Mouse (Mus musculus): ENCODE measurements around the gene Cdc16. TPM values are rescaled to one million over a fixed set of nuclear protein-coding genes. Genes with fewer than 3 reads are reported as not detected.

Gene Cdc16
- 86.4 and 86.8 TPM in 2 replicates for polyA plus RNA-seq (2015; fragmentation: Nextera tagmentation; extraction: Ambion mirVana)

GRCm38 (mm10) chr8:13756982-13757804 is at the start of gene Cdc16:
Gene Cdc16 (plus strand): TSS chr8:13757676.
- Histone ChIP-seq H3K4me1 (ENCODE audit: insufficient read depth, low read depth, low read length) (no peaks in the 10 kb centered on the region), H3K9me3 (ENCODE audit: low read length) (no peaks in the 10 kb centered on the region), H3K4me3 (ENCODE audit: low read depth, low read length) (peak within 1 kb of the TSS; percentile 99), H3K27ac (ENCODE audit: low read length) (peak within 1 kb of the TSS; percentile 94), H3K27me3 (replicated peaks; ENCODE audit: insufficient read depth, low read length) (no peaks in the 10 kb centered on the region), H3K4me2 (replicated peaks; ENCODE audit: low read depth, low read length) (peak within 1 kb of the TSS; percentile 76), H3K36me3 (ENCODE audit: insufficient read depth, low read length) (peaks cover 11% of the 10 kb centered on the region; the same call in 1 of the 2 replicates), H3K9ac (replicated peaks; ENCODE audit: low read depth) (peak within 1 kb of the TSS; percentile 92)
- peak; percentile 94 for ATAC-seq
- DNase-seq (ENCODE audit: low spot score) = peak; percentile 88
- 9% methylated on average over 23 of the region's 40 CpGs for WGBS
- TF ChIP-seq EP300 (IDR thresholded peaks at IDR 0.05) (no peak), CTCF (IDR thresholded peaks at IDR 0.05) (no peak)

DNA sequence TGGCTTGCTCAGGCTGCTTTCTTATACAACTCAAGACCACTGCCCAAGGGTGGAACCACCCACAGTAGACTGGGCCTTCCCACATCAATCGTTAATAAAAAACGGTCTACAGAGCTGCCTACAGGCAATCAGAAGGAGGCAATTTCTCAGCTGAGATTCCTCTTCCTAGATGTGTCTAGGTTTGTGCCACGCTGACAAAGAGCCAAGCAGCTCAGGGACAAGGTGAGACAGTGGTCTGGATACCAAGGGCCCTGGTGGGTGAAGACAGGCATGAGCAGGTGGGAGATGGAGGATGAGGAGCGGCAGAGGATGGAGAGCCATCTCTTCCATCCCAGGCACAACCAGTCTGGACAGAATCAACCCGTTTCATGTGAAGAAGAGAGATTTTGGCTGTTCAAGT is 49.0 kb upstream of the Cdc16 start:
- no peak for DNase-seq (ENCODE audit: low spot score)
- Histone ChIP-seq H3K9me3 (ENCODE audit: low read length) (no peaks in the 10 kb centered on the region), H3K4me1 (ENCODE audit: insufficient read depth, low read depth, low read length) (no peaks in the 10 kb centered on the region), H3K4me2 (replicated peaks; ENCODE audit: low read depth, low read length) (no peak overlapping the region), H3K4me3 (ENCODE audit: low read depth, low read length) (no peak overlapping the region), H3K27me3 (replicated peaks; ENCODE audit: insufficient read depth, low read length) (no peaks in the 10 kb centered on the region), H3K27ac (ENCODE audit: low read length) (no peak overlapping the region), H3K9ac (replicated peaks; ENCODE audit: low read depth) (no peak overlapping the region), H3K36me3 (ENCODE audit: insufficient read depth, low read length) (no peaks in the 10 kb centered on the region)
- 89% methylated on average over 5 of the region's 5 CpGs for WGBS
- TF ChIP-seq EP300 (IDR thresholded peaks at IDR 0.05) = no peak
- no peak for TF ChIP-seq CTCF (IDR thresholded peaks at IDR 0.05)
- ATAC-seq = no peak

- Histone ChIP-seq H3K4me3 (ENCODE audit: low read depth, low read length) (no peak overlapping the region), H3K36me3 (ENCODE audit: insufficient read depth, low read length) (no peaks in the 10 kb centered on the region), H3K27ac (ENCODE audit: low read length) (no peak overlapping the region), H3K27me3 (replicated peaks; ENCODE audit: insufficient read depth, low read length) (no peaks in the 10 kb centered on the region), H3K4me2 (replicated peaks; ENCODE audit: low read depth, low read length) (no peak overlapping the region), H3K4me1 (ENCODE audit: insufficient read depth, low read depth, low read length) (no peaks in the 10 kb centered on the region), H3K9me3 (ENCODE audit: low read length) (no peaks in the 10 kb centered on the region), H3K9ac (replicated peaks; ENCODE audit: low read depth) (no peak overlapping the region)
- DNase-seq (ENCODE audit: low spot score) (no peak), ATAC-seq (no peak)
- WGBS = 93% methylated on average over 8 of the region's 8 CpGs
- TF ChIP-seq CTCF (IDR thresholded peaks at IDR 0.05) = no peak
- no peak for TF ChIP-seq EP300 (IDR thresholded peaks at IDR 0.05)
Measured at GRCm38 (mm10) chr8:13718980-13719379, 38.5 kb upstream of the Cdc16 start.

GRCm38 (mm10) chr8:13725722-13726121 is 31.8 kb upstream of the Cdc16 start:
- peak; percentile 78 for DNase-seq (ENCODE audit: low spot score)
- Histone ChIP-seq H3K27ac (ENCODE audit: low read length) (no peak overlapping the region), H3K4me1 (ENCODE audit: insufficient read depth, low read depth, low read length) (no peaks in the 10 kb centered on the region), H3K9ac (replicated peaks; ENCODE audit: low read depth) (no peak overlapping the region), H3K4me3 (ENCODE audit: low read depth, low read length) (no peak overlapping the region), H3K4me2 (replicated peaks; ENCODE audit: low read depth, low read length) (no peak overlapping the region), H3K36me3 (ENCODE audit: insufficient read depth, low read length) (no peaks in the 10 kb centered on the region), H3K27me3 (replicated peaks; ENCODE audit: insufficient read depth, low read length) (no peaks in the 10 kb centered on the region), H3K9me3 (ENCODE audit: low read length) (no peaks in the 10 kb centered on the region)
- no peak for ATAC-seq
- peak; percentile 73 for TF ChIP-seq CTCF (IDR thresholded peaks at IDR 0.05)
- TF ChIP-seq EP300 (IDR thresholded peaks at IDR 0.05) = no peak

- ATAC-seq (no peak), DNase-seq (ENCODE audit: low spot score) (no peak)
- WGBS = 55% methylated on average over 10 of the region's 10 CpGs
- Histone ChIP-seq H3K4me3 (ENCODE audit: low read depth, low read length) (no peak overlapping the region), H3K27me3 (replicated peaks; ENCODE audit: insufficient read depth, low read length) (no peaks in the 10 kb centered on the region), H3K36me3 (ENCODE audit: insufficient read depth, low read length) (no peaks in the 10 kb centered on the region), H3K4me2 (replicated peaks; ENCODE audit: low read depth, low read length) (no peak overlapping the region), H3K4me1 (ENCODE audit: insufficient read depth, low read depth, low read length) (no peaks in the 10 kb centered on the region), H3K9ac (replicated peaks; ENCODE audit: low read depth) (no peak overlapping the region), H3K27ac (ENCODE audit: low read length) (no peak overlapping the region), H3K9me3 (ENCODE audit: low read length) (no peaks in the 10 kb centered on the region)
- TF ChIP-seq CTCF (IDR thresholded peaks at IDR 0.05) = no peak
- TF ChIP-seq EP300 (IDR thresholded peaks at IDR 0.05) = no peak
Measured at GRCm38 (mm10) chr8:13727469-13728094, 29.9 kb upstream of the Cdc16 start.

- Histone ChIP-seq H3K36me3 (ENCODE audit: insufficient read depth, low read length) (no peaks in the 10 kb centered on the region), H3K27me3 (replicated peaks; ENCODE audit: insufficient read depth, low read length) (no peaks in the 10 kb centered on the region), H3K9me3 (ENCODE audit: low read length) (no peaks in the 10 kb centered on the region), H3K4me3 (ENCODE audit: low read depth, low read length) (no peak overlapping the region), H3K4me2 (replicated peaks; ENCODE audit: low read depth, low read length) (0 out of 2 replicates have a peak overlapping the region, but pooled peaks have one; percentile 3), H3K27ac (ENCODE audit: low read length) (peak overlapping the region; percentile 60; the same call in 1 of the 2 replicates), H3K4me1 (ENCODE audit: insufficient read depth, low read depth, low read length) (no peaks in the 10 kb centered on the region; the same call in 1 of the 2 replicates), H3K9ac (replicated peaks; ENCODE audit: low read depth) (no peak overlapping the region)
- TF ChIP-seq EP300 (IDR thresholded peaks at IDR 0.05) (peak; percentile 75), CTCF (IDR thresholded peaks at IDR 0.05) (no peak)
- 12% methylated on average over 6 of the region's 6 CpGs for WGBS
- ATAC-seq (peak; percentile 92), DNase-seq (ENCODE audit: low spot score) (peak; percentile 88)
Measured at GRCm38 (mm10) chr8:13740323-13740770, 17.1 kb upstream of the Cdc16 start.
